ENCODE assay signal across 25 mouse cellular contexts in genomic region chr12:91581204-91582070, GRCm38 (mm10). TPM values are rescaled to one million over a fixed set of nuclear protein-coding genes. Genes with fewer than 3 reads are reported as not detected.
A peak's percentile ranks its signal among the peaks of the same experiment; 100 is the strongest.
DNase-seq lines count a peak whose midpoint lies in the region; ATAC-seq and TF ChIP-seq lines count a peak whose summit lies in the region.
"Had no signal": no experiment of that assay in that cellular context is flagged by ENCODE, and none has a peak within 500 bp of the region (broad histone marks: within the 10 kb centered on the region; RNA-seq: fewer than 3 reads in every experiment).

No protein-coding gene starts in this region.

- no peak overlapping the region; the same call in 1 of the 2 replicates for H3K27ac ChIP-seq in liver, embryonic 15.5 days (replicated peaks)
- H3K27ac ChIP-seq: embryonic facial prominence, embryonic 10.5 days; forebrain, embryonic 12.5 days; gastrocnemius, adult 2 months; hindbrain, embryonic 12.5 days; neural tube, embryonic 15.5 days; stomach, embryonic 15.5 days had no signal

- H3K27me3 ChIP-seq in G1E (ENCODE audit: insufficient read depth, low read length) = no peaks in the 10 kb centered on the region
- H3K27me3 ChIP-seq in liver, embryonic 15.5 days = no peaks in the 10 kb centered on the region
- H3K27me3 ChIP-seq: forebrain, embryonic 12.5 days; hindbrain, embryonic 12.5 days; neural tube, embryonic 15.5 days; stomach, embryonic 15.5 days had no signal

- no peak overlapping the region for H3K9ac ChIP-seq in liver, embryonic 15.5 days
- H3K9ac ChIP-seq: forebrain, embryonic 12.5 days; hindbrain, embryonic 12.5 days; neural tube, embryonic 15.5 days; stomach, embryonic 15.5 days had no signal

- peak overlapping the region; percentile 24; the same call in 1 of the 2 replicates for H3K4me2 ChIP-seq in liver, embryonic 15.5 days
- H3K4me2 ChIP-seq: forebrain, embryonic 12.5 days; heart, embryonic 11.5 days; hindbrain, embryonic 12.5 days; neural tube, embryonic 15.5 days; stomach, embryonic 15.5 days had no signal

- no peak for DNase-seq in lung, adult 2 months
- no peak for DNase-seq in lung, postnatal 10 days
- no peak for DNase-seq in G1E (ENCODE audit: low spot score)
- no peak for DNase-seq in layer of hippocampus, adult 9-11 months
- no peak for DNase-seq in layer of hippocampus, adult 9-10 months (ENCODE audit: low spot score)
- DNase-seq: adrenal gland, postnatal 14 days; cerebellum, adult 18-20 months; cerebellum, postnatal 36 days; gastrocnemius, adult 2 months; heart, postnatal 10 days; kidney, postnatal 4 days; layer of hippocampus, postnatal 36 days; midbrain, embryonic 14.5 days; right cerebral cortex, postnatal 14 days; thymus, adult 18-20 months; thymus, postnatal 4 days had no signal

- no peak for TF ChIP-seq CTCF in lung, adult 2 months (IDR thresholded peaks at IDR 0.05; ENCODE audit: insufficient read depth, low read length)
- no peak for TF ChIP-seq CTCF in G1E (IDR thresholded peaks at IDR 0.05; ENCODE audit: low read depth, low read length)

- H3K4me3 ChIP-seq in lung, adult 2 months (replicated peaks; ENCODE audit: extremely low read depth, low read depth, low read length) = peak overlapping the region; percentile 29
- H3K4me3 ChIP-seq in G1E (ENCODE audit: low read depth, low read length) = peak overlapping the region; percentile 36; the same call in 1 of the 2 replicates
- H3K4me3 ChIP-seq in liver, embryonic 15.5 days (replicated peaks) = no peak overlapping the region
- H3K4me3 ChIP-seq: embryonic facial prominence, embryonic 10.5 days; forebrain, embryonic 12.5 days; gastrocnemius, adult 2 months; hindbrain, embryonic 12.5 days; neural tube, embryonic 15.5 days; stomach, embryonic 15.5 days had no signal

- 45% methylated on average over 6 of the region's 6 CpGs for WGBS in lung, adult 2 months
- 74% methylated on average over 6 of the region's 6 CpGs for WGBS in liver, embryonic 15.5 days (ENCODE audit: insufficient replicate concordance)

- peaks cover 2% of the 10 kb centered on the region; the same call in 1 of the 2 replicates for H3K9me3 ChIP-seq in G1E (replicated peaks)
- no peaks in the 10 kb centered on the region for H3K9me3 ChIP-seq in liver, embryonic 15.5 days (replicated peaks)
- H3K9me3 ChIP-seq: embryonic facial prominence, embryonic 10.5 days; forebrain, embryonic 12.5 days; hindbrain, embryonic 12.5 days; neural tube, embryonic 15.5 days; stomach, embryonic 15.5 days had no signal

- H3K4me1 ChIP-seq in lung, adult 2 months (ENCODE audit: control insufficient read depth, insufficient read depth, low read length) = peaks cover 18% of the 10 kb centered on the region
- peaks cover 57% of the 10 kb centered on the region for H3K4me1 ChIP-seq in G1E (ENCODE audit: insufficient read depth, low read depth, low read length)
- H3K4me1 ChIP-seq in liver, embryonic 15.5 days (replicated peaks) = peaks cover 34% of the 10 kb centered on the region
- H3K4me1 ChIP-seq: embryonic facial prominence, embryonic 10.5 days; stomach, embryonic 15.5 days had no signal

- H3K36me3 ChIP-seq in G1E (replicated peaks) = peaks cover 94% of the 10 kb centered on the region
- H3K36me3 ChIP-seq in liver, embryonic 15.5 days (replicated peaks) = peaks cover 68% of the 10 kb centered on the region

- no peak for ATAC-seq in G1E (ENCODE audit: extremely low read depth, insufficient number of reproducible peaks, low FRiP score, poor library complexity, severe bottlenecking)
- no peak for ATAC-seq in liver, embryonic 15.5 days (ENCODE audit: insufficient read depth)
- ATAC-seq in neutrophil, adult 5-6 weeks (ENCODE audit: extremely low read depth, insufficient number of reproducible peaks, low FRiP score, poor library complexity, severe bottlenecking) = peak; percentile 50; the same call in 1 of the 2 replicates
- ATAC-seq: activated CD4-positive, CD25-positive, alpha-beta regulatory T cell, adult 4 months had no signal

- no peak for TF ChIP-seq POLR2A in lung, adult 2 months (IDR thresholded peaks at IDR 0.05; ENCODE audit: borderline replicate concordance, extremely low read depth, low read depth, low read length)

RNA-seq across cellular contexts. Expression of gene Gtf2a1, which starts 8.8 kb away (rescaled TPM):
- polyA plus RNA-seq in lung, adult 2 months (2012; rRNA removed) = 11.8 and 13.7 TPM in 2 replicates
- 153 and 157 TPM in 2 replicates for total RNA-seq in G1E (2014; fragmentation: Nextera tagmentation)
- total RNA-seq in G1E (2017) = 62.3 and 76.3 TPM in 2 replicates
- 10.3 and 13.5 TPM in 2 replicates for polyA plus RNA-seq in G1E (2012)
- 15.3 and 16.1 TPM in 2 replicates for polyA plus RNA-seq in liver, embryonic 15.5 days (2015; fragmentation: Nextera tagmentation; extraction: Ambion mirVana)
- total RNA-seq in neutrophil, adult 5-6 weeks (2017) = 40.8 and 43.3 TPM in 2 replicates
